In the genomic region with DNA sequence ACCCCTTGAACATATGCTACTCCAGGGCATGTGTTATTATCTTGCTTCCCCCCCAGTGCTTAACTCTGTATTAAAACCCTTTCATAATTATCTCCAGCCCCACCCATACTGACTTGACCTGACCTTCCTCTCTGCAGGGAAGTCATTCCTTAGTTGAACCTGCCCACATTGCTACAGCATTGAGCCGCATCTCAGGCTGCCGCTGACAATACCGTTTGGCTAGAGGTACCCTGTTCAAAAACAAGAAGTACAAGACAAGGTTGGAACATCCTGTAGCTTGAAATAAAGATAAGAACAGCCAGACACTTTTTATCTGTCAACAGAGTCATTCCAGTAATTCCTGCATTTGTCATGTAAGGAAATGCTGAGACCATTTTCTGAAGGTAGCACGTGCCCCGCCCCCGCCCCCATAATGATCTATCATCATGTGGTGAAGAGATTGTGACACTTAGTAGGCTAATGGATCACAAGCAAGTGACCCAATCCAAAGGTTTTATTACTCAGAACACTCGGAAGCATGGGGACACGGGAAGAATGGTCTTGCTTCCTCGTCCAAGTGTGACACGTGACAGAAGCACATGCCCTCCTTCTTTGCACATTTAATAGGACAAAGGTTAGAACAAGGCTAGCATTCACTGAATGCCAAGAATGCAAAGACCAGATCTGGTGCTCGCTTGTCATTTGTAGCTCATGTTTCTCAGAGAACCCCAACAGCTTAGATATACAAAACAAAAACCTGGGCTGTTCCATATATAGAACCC, we compare ENCODE assay signal across 11 mouse cellular contexts. TPM values are rescaled to one million over a fixed set of nuclear protein-coding genes. Genes with fewer than 3 reads are reported as not detected.
DNase-seq lines count a peak whose midpoint lies in the region.
"Had no signal": no experiment of that assay in that cellular context is flagged by ENCODE, and none has a peak within 500 bp of the region (broad histone marks: within the 10 kb centered on the region; RNA-seq: fewer than 3 reads in every experiment).

No protein-coding gene starts in this region.

- DNase-seq in heart, adult 18-20 months: peak; percentile 64 to 77
- no peak for DNase-seq in heart, postnatal 4 days
- peak; percentile 29 for DNase-seq in lung, postnatal 36 days
- no peak for DNase-seq in lung, postnatal 10 days
- peak; percentile 35 to 53 for DNase-seq in heart, postnatal 10 days
- no peak for DNase-seq in embryo, embryonic 11 days
- no peak for DNase-seq in thymus, postnatal 10 days (ENCODE audit: low spot score in 2 of 2)
- DNase-seq in frontal cortex, postnatal 14 days (ENCODE audit: low spot score in 2 of 2): no peak
- DNase-seq: adrenal gland, postnatal 14 days; cerebellum, postnatal 25 days; thymus, postnatal 14 days had no signal

- intact Hi-C loops in heart, postnatal 10 days (cut with DNase I): loop anchor here (5.0 kb wide), 2 partner anchors 43 to 47 kb away; partner anchors contain the start of gene N6amt1

RNA-seq across cellular contexts. Expression of gene N6amt1, which starts 48.6 kb away (rescaled TPM):
- total RNA-seq in heart, adult 18-20 months (2021): 10 to 100 TPM; 18.6 to 22.4 TPM
- total RNA-seq in heart, postnatal 4 days (2021): 10 to 100 TPM; 29.1 to 31.5 TPM
- total RNA-seq in heart, postnatal 10 days (2021): 10 to 100 TPM; 25.4 to 27.2 TPM

Comparison
In these comparisons a context has a peak if more than half of its experiments do, and no peak if none do; other contexts are left out.
1. DNase-seq: peak in heart, adult 18-20 months (2 of 2), lung, postnatal 36 days (single experiment) and heart, postnatal 10 days (2 of 2); none in heart, postnatal 4 days (single experiment), lung, postnatal 10 days (single experiment), embryo, embryonic 11 days (single experiment), thymus, postnatal 10 days (0 of 2) and frontal cortex, postnatal 14 days (0 of 2).